Mouse (Mus musculus): ENCODE measurements around the gene Musk.
A peak's percentile ranks its signal among the peaks of the same experiment; 100 is the strongest.
"Not testable (repeated sequence)": the region's sequence is repeated elsewhere in the genome, so short reads cannot be mapped to it uniquely, and the experiment has no call there.

The Musk gene

DNA sequence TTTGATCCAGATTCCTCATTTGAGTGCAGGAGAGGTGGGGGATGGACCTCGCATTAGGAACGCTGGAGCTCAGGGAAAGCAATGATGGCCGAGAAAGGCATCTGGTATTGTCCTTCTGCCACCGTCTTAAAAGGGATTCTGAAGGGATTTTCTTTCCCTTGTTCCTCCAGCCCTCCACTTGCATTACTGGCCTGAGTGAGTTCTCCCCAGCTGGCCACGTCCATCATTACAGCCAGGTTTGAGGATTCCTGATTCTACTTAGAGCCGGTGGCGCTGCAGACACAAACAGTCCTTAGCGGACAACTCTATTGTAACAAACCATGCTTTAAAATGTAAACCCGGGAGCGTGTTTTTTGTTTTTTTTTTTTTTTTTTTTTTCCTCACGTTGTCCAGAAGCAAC is at the start of gene Musk:
Gene Musk (plus strand): TSS at position 274 of the 400 bp plus-strand sequence.
- no peak for DNase-seq (ENCODE audit: low spot score in 2 of 2)

DNA sequence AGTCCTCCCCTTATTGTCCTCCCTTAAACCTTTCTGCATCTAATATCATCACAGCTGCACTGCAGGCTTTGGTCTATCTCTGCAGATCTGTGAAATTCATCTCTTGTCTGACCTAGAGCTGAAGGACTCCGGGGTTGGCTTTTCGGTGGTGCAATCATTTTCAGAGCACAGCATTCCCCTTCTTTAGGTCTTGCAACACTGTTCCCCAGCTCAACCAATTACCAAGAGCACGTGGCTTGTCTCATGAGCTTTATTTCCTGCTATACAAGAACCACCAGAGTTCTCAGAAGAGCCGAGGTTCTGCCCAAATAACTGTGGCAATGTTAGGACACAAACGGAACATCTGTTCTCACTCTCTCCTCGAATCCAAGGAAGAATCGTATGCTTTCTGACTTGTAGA is 45.3 kb upstream of the Musk start:
- no peak for DNase-seq (ENCODE audit: low spot score in 2 of 2)

DNA sequence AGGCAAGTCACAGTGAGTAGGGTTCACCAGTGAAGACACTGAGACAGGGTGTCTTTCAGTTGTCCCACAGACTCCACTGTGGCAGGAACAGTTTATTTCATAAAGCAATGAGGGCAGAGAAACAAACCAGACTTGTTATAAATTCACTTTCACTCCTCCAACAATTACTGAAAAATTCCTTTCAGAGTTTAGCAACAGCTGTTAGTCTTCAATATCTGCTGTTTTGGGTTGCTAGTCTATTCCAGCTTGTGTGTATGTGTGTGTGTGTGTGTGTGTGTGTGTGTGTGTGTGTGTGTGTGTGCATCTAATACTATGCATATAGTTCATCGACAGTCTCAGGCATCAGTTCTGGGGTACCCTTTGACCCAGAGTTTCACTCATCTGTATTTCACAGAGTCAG is 40.2 kb upstream of the Musk start:
- no peak for DNase-seq (ENCODE audit: low spot score in 2 of 2)

- no peak for DNase-seq (ENCODE audit: low spot score in 2 of 2)
These were observed 33.4 kb upstream of the Musk start for GRCm38 (mm10) chr4:58252381-58252780.

DNA sequence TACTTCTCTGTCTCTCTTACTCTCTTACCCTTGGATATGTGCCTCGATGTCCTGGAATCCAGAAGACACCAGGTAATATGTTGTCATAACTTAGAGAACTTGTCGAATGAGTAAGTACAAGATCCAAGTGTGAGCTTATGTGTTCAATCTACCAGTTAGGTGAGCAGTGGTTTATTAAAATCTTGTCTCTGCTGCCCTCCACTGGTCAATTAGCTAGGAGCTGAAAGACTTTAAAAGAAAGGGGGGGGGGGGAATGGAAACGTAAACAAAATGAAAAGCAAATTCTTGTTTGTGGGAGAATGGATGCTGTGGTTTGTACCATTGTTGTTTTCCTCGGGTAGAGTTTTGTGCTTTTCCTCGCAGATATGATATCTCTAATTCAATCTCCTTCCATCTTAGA is 32.4 kb upstream of the Musk start:
- peak in 1 of 2 experiments; percentile 30 for DNase-seq (ENCODE audit: low spot score in 2 of 2)

GRCm38 (mm10) chr4:58260767-58261166 is 25.0 kb upstream of the Musk start:
- DNase-seq (ENCODE audit: low spot score in 2 of 2), result not testable (repeated sequence)

DNA sequence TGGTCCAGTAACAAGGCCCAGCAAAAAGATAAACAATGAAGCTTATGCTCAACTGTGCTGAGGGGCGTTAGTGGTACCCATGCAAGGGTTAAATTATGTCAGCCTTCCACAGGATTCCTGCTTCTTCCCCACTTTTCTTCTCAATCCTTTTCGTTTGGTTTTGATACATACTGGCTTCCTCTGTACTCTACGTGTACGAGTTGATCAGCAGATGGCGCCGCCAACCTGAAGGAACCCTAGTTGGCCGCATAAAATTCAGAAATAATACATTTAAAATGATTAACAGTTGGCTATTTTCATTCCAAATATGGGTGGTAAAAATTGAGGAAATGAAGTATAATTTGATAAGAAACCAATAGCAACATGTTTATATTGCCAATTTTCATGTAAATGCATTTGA is 19.5 kb upstream of the Musk start:
- DNase-seq (ENCODE audit: low spot score in 2 of 2), result peak in 1 of 2 experiments; percentile 47

GRCm38 (mm10) chr4:58268897-58269542 is 16.7 kb upstream of the Musk start:
- no peak for DNase-seq (ENCODE audit: low spot score in 2 of 2)

DNA sequence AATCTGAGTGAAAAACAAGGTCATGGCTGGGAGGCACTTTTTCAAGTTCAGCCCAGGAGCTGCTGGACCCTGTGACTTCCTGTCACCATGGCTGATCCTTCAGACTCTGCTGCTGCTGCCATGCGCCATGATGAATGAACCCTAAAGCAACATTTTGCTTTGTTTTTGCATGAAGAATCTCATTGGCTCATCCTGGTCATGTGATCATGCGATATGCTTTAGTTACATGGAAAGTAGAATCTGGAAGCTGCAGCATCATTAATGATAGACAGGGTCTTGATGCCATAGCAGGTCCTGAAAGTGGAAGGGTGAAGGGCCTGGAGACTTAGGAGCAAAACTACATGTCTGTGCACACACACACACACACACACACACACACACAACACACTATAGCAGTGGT is 15.8 kb upstream of the Musk start:
- DNase-seq (ENCODE audit: low spot score in 2 of 2), result no peak

- DNase-seq (ENCODE audit: low spot score in 2 of 2), result no peak
These were observed 14.8 kb upstream of the Musk start for GRCm38 (mm10) chr4:58270956-58271355.

- no peak for DNase-seq (ENCODE audit: low spot score in 2 of 2)
These were observed 14.1 kb upstream of the Musk start for GRCm38 (mm10) chr4:58271504-58272162.

GRCm38 (mm10) chr4:58275261-58275895 is 10.4 kb upstream of the Musk start:
- DNase-seq (ENCODE audit: low spot score in 2 of 2), result no peak

- no peak for DNase-seq (ENCODE audit: low spot score in 2 of 2)
These were observed 7.4 kb upstream of the Musk start for GRCm38 (mm10) chr4:58278368-58278767.

DNA sequence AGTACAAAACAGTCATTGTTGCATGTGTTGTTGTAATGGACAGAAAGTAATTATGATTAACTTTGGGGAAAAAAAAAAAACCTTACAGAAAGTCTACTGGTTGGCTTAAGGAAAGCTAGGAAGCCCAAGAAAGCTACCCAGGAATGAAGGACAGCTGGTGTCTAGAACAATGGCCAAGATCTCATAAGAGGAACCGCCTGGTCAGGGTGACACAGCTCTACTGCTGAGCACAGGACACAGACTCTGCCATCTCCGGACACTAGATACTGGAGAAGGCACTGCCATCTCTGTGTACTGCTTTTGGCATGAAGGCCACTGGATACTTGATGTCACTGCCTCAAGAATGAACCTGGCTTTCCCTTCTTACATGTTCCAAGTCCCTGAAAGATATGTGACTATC is 5.6 kb upstream of the Musk start:
- no peak for DNase-seq (ENCODE audit: low spot score in 2 of 2)

DNA sequence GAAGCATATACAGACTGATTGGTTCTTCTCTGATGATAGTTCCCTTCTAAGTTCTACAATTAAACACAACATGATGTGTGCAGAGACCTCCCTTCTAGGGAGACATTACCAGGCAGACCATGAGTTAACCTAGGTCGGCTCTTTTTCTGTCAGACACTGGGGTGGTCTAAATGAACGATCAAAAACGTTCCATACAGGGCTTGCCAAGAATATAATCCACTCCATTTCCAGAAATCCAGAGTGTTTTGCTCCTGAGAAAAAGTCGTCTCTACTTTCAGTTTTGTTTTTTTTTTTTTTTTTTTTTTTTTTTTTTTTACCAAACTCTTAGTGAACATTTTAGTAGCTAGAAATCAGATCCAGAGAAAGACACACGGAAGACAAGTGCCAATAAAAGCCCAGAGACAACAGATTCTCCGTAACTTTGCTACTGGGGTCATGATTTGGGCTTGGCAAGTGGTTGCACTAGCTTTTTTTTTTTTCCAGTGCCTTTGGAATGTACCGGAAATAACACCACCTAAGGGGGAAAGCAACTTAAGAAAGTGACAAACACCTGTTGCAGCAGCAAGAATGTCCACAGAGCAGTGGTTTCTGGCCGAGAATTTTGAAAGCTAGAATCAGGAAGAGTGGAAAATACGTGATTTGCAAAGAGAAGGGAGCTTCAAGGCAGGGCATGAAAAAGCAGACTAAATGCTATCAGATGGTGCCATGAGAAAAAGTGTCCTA is 769 bp downstream of the Musk start:
- DNase-seq (ENCODE audit: low spot score in 2 of 2), result no peak

GRCm38 (mm10) chr4:58288753-58289152 is 3.0 kb downstream of the Musk start:
- DNase-seq (ENCODE audit: low spot score in 2 of 2), result no peak

- no peak for DNase-seq (ENCODE audit: low spot score in 2 of 2)
These were observed 6.1 kb downstream of the Musk start for GRCm38 (mm10) chr4:58291828-58292227.

DNA sequence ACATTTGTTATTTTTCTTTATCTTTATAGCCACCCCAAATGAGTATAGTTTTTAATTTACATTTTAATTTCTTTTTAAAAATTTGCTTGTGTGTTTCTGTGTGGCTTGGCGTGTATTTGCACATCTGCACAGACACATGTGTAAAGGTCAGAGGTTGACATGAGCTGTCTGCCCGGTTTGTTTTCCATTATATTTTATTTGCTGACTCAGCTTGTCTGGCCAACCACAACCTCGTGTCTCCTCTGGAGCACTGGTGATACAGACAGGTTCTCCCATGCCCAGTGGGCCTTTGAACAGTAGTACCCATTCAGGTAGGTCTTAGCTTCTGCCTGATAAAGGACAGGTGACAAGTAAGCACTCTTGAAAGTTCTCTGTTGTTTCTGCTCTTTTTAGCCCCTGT is 7.3 kb downstream of the Musk start:
- no peak for DNase-seq (ENCODE audit: low spot score in 2 of 2)

GRCm38 (mm10) chr4:58303862-58304261 is 18.1 kb downstream of the Musk start:
- DNase-seq (ENCODE audit: low spot score in 2 of 2), result no peak

DNA sequence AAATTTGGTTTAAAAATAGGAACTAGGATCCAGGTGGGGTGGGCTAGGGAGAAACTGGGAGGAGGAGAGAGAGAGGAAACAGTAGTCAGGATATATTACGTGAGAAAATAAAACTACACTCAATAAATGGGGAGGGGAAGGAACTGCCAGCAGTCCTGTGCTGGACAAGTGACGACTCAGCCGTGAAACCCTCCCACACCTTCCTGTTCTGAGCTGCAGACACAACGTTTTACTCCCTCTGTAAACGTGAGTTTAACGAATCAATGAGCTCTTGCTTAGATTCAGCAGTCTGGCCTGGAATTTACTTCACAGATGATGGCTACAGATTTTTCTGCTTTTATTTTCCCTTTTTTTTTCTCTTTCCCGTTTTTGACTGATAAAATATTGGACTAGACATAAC is 18.8 kb downstream of the Musk start:
- no peak for DNase-seq (ENCODE audit: low spot score in 2 of 2)

DNA sequence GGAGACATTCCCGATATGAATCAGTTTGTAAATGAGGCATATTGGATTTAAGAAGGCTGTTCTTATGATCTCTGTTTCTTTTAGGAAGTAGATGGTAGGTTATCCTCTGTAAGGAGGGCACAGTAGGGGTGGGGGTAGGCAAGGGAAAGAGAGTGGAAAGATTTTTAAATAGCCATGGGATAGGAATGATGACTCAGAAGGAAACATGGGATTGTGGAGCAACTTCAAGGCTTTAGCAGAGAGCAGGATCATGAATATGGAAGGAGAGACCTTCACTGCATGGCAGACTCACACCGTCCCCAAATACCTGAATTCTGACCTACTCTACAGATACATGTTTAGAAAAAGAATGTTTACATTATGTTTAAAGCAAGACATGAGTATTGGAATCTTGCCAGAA is 21.7 kb downstream of the Musk start:
- DNase-seq (ENCODE audit: low spot score in 2 of 2), result no peak

DNA sequence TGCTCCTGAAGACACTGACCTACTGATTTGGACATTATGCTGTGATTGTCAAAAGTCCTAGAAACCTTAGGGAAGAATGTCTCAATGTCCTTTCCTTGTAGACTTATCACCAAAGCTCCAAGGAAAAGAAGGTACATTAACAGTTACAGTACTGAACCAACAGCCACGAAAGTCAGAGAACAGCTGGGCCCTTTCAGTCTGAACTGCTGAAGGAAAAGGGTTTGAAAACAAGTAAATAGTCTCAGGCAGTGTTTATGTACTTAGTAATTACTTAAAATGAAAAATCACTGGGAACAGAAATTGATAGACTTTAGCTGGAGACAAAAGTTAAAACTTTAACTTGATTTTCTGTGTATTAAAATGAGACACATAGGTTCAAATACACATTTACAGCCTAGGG is 27.6 kb downstream of the Musk start:
- DNase-seq (ENCODE audit: low spot score in 2 of 2), result no peak

Data from spleen, postnatal 10 days (tissue).